Mouse (Mus musculus) limb, embryonic 13.5 days (tissue): ENCODE measurements at regions not wholly inside any gene's neighbourhood (a gene's known extent, or its start where the extent isn't known, plus 50 kb on each side); places are given as distances from the start of the nearest gene placed in this dataset.

Experiments
- ATAC-seq: fragments of 200-750 bp; cut with Nextera tagmentation; 2 replicates; pipeline ENCODE4 v1.8.0; 2017; ENCODE audit warnings: low read depth, moderate number of reproducible peaks, moderate TSS enrichment; ENCODE audit not compliant: low FRiP score
- H3K27ac ChIP-seq: fragments of 300-500 bp; sonication (generic); 2 replicates; pipeline ENCODE4 v1.5.1; 2015; ENCODE audit warnings: inconsistent platforms, mild to moderate bottlenecking, moderate library complexity
- H3K27me3 ChIP-seq: fragments of 300-500 bp; sonication (generic); 2 replicates; pipeline ENCODE4 v1.6.1; 2015; ENCODE audit warnings: mild to moderate bottlenecking, inconsistent platforms
- H3K36me3 ChIP-seq: fragments of 300-500 bp; sonication (generic); 2 replicates; pipeline ENCODE4 v1.6.1; 2015; ENCODE audit warnings: inconsistent platforms, mild to moderate bottlenecking, moderate library complexity
- H3K4me1 ChIP-seq: fragments of 300-500 bp; sonication (generic); 2 replicates; pipeline ENCODE4 v1.6.1; 2015; ENCODE audit warnings: inconsistent platforms
- H3K4me2 ChIP-seq: fragments of 300-500 bp; sonication (generic); replicated peaks from 2 replicates; pipeline ENCODE4 v1.6.1; 2015; ENCODE audit warnings: inconsistent platforms, mild to moderate bottlenecking, moderate library complexity
- H3K4me3 ChIP-seq: fragments of 300-500 bp; sonication (generic); 2 replicates; pipeline ENCODE4 v1.5.1; 2015; ENCODE audit warnings: moderate library complexity, mild to moderate bottlenecking, inconsistent platforms
- H3K9ac ChIP-seq: fragments of 300-500 bp; sonication (generic); 2 replicates; pipeline ENCODE4 v1.6.1; 2015; ENCODE audit warnings: mild to moderate bottlenecking, inconsistent platforms
- H3K9me3 ChIP-seq: fragments of 300-500 bp; sonication (generic); 2 replicates; pipeline ENCODE4 v1.6.1; 2016; ENCODE audit warnings: inconsistent platforms
- WGBS: fragments of 180-500 bp; shearing (Covaris S2); methylation state at CpG from one replicate; pipeline ENCODE4 v1.1.7; 2015; 5-methylcytosine and 5-hydroxymethylcytosine counted together

- H3K4me1 ChIP-seq, result 0 out of 2 replicates have a peak, but pooled peaks cover 6% of the 10 kb centered on the region
- WGBS, result 85% methylated on average over 13 of the region's 13 CpGs
- H3K27ac ChIP-seq, result no peak overlapping the region
- H3K9me3 ChIP-seq, result no peaks in the 10 kb centered on the region
- no peak overlapping the region for H3K4me3 ChIP-seq
- no peak for ATAC-seq
- H3K27me3 ChIP-seq, result no peaks in the 10 kb centered on the region
- H3K36me3 ChIP-seq, result no peaks in the 10 kb centered on the region
- H3K9ac ChIP-seq, result no peak overlapping the region
- H3K4me2 ChIP-seq, result no peak overlapping the region
These were observed 175.2 kb downstream of the Gm826 start for GRCm38 (mm10) chr2:160158599-160159261.

GRCm38 (mm10) chr2:160153781-160154180, 180.2 kb downstream of the Gm826 start:
- WGBS, result 47% methylated on average over 6 of the region's 6 CpGs
- 0 out of 2 replicates have a peak, but pooled peaks have one; percentile 54 for ATAC-seq
- H3K9ac ChIP-seq, result no peak overlapping the region
- H3K4me3 ChIP-seq, result no peak overlapping the region
- no peak overlapping the region for H3K27ac ChIP-seq
- H3K27me3 ChIP-seq, result no peaks in the 10 kb centered on the region
- no peak overlapping the region for H3K4me2 ChIP-seq
- no peaks in the 10 kb centered on the region for H3K9me3 ChIP-seq
- peaks cover 4% of the 10 kb centered on the region; the same call in 1 of the 2 replicates for H3K4me1 ChIP-seq
- no peaks in the 10 kb centered on the region for H3K36me3 ChIP-seq

GRCm38 (mm10) chr2:160152101-160152500, 181.9 kb downstream of the Gm826 start:
- no peak overlapping the region for H3K9ac ChIP-seq
- 82% methylated on average over 3 of the region's 3 CpGs for WGBS
- H3K4me2 ChIP-seq, result no peak overlapping the region
- H3K9me3 ChIP-seq, result no peaks in the 10 kb centered on the region
- no peak overlapping the region for H3K27ac ChIP-seq
- H3K36me3 ChIP-seq, result no peaks in the 10 kb centered on the region
- H3K4me1 ChIP-seq, result peaks cover 4% of the 10 kb centered on the region; the same call in 1 of the 2 replicates
- no peak overlapping the region for H3K4me3 ChIP-seq
- ATAC-seq, result no peak
- no peaks in the 10 kb centered on the region for H3K27me3 ChIP-seq

GRCm38 (mm10) chr2:160148936-160149335, 185.0 kb downstream of the Gm826 start:
- no peak overlapping the region for H3K27ac ChIP-seq
- no peak for ATAC-seq
- whole genome bisulfite sequencing, result 90% methylated on average over 3 of the region's 3 CpGs
- no peaks in the 10 kb centered on the region; the same call in 1 of the 2 replicates for H3K4me1 ChIP-seq
- H3K4me3 ChIP-seq, result no peak overlapping the region
- no peaks in the 10 kb centered on the region for H3K9me3 ChIP-seq
- H3K9ac ChIP-seq, result no peak overlapping the region
- no peaks in the 10 kb centered on the region for H3K27me3 ChIP-seq
- no peak overlapping the region for H3K4me2 ChIP-seq
- H3K36me3 ChIP-seq, result no peaks in the 10 kb centered on the region

- ATAC-seq, result no peak
- H3K36me3 ChIP-seq, result no peaks in the 10 kb centered on the region
- 62% methylated on average over 10 of the region's 10 CpGs for WGBS
- H3K27ac ChIP-seq, result no peak overlapping the region
- no peaks in the 10 kb centered on the region for H3K9me3 ChIP-seq
- H3K4me2 ChIP-seq, result no peak overlapping the region
- no peaks in the 10 kb centered on the region for H3K27me3 ChIP-seq
- H3K9ac ChIP-seq, result no peak overlapping the region
- no peak overlapping the region for H3K4me3 ChIP-seq
- no peaks in the 10 kb centered on the region; the same call in 1 of the 2 replicates for H3K4me1 ChIP-seq
These were observed 185.4 kb downstream of the Gm826 start for GRCm38 (mm10) chr2:160148516-160148915.

GRCm38 (mm10) chr2:160148031-160148430, 185.9 kb downstream of the Gm826 start:
- no peaks in the 10 kb centered on the region for H3K27me3 ChIP-seq
- no peak overlapping the region for H3K27ac ChIP-seq
- no peaks in the 10 kb centered on the region for H3K36me3 ChIP-seq
- H3K4me1 ChIP-seq, result no peaks in the 10 kb centered on the region; the same call in 1 of the 2 replicates
- WGBS, result 64% methylated on average over 2 of the region's 2 CpGs
- H3K4me3 ChIP-seq, result no peak overlapping the region
- H3K4me2 ChIP-seq, result no peak overlapping the region
- H3K9me3 ChIP-seq, result no peaks in the 10 kb centered on the region
- ATAC-seq, result no peak
- H3K9ac ChIP-seq, result no peak overlapping the region

GRCm38 (mm10) chr2:160140166-160140740, 193.7 kb downstream of the Gm826 start:
- Histone ChIP-seq H3K27ac (no peak overlapping the region), H3K4me3 (no peak overlapping the region), H3K9me3 (no peaks in the 10 kb centered on the region), H3K27me3 (no peaks in the 10 kb centered on the region), H3K9ac (no peak overlapping the region), H3K36me3 (no peaks in the 10 kb centered on the region), H3K4me1 (no peaks in the 10 kb centered on the region), H3K4me2 (no peak overlapping the region)
- 63% methylated on average over 4 of the region's 4 CpGs for WGBS
- ATAC-seq, result no peak

- no peak for ATAC-seq
- Histone ChIP-seq H3K9ac (no peak overlapping the region), H3K4me3 (no peak overlapping the region), H3K9me3 (no peaks in the 10 kb centered on the region), H3K4me2 (no peak overlapping the region), H3K36me3 (no peaks in the 10 kb centered on the region), H3K4me1 (no peaks in the 10 kb centered on the region), H3K27me3 (no peaks in the 10 kb centered on the region), H3K27ac (no peak overlapping the region)
- 85% methylated on average over 2 of the region's 2 CpGs for WGBS
These were observed 195.9 kb downstream of the Gm826 start for GRCm38 (mm10) chr2:160138091-160138490.

GRCm38 (mm10) chr2:160131797-160132196, 202.2 kb downstream of the Gm826 start:
- Histone ChIP-seq H3K27me3 (no peaks in the 10 kb centered on the region; the same call in 1 of the 2 replicates), H3K27ac (no peak overlapping the region), H3K4me2 (no peak overlapping the region), H3K4me3 (no peak overlapping the region), H3K9ac (no peak overlapping the region), H3K36me3 (no peaks in the 10 kb centered on the region), H3K9me3 (no peaks in the 10 kb centered on the region), H3K4me1 (no peaks in the 10 kb centered on the region)
- WGBS, result 53% methylated on average over 2 of the region's 2 CpGs
- no peak for ATAC-seq

GRCm38 (mm10) chr2:160131386-160131785, 202.6 kb downstream of the Gm826 start:
- ATAC-seq, result no peak
- Histone ChIP-seq H3K27me3 (no peaks in the 10 kb centered on the region; the same call in 1 of the 2 replicates), H3K4me2 (no peak overlapping the region), H3K27ac (no peak overlapping the region), H3K9me3 (no peaks in the 10 kb centered on the region), H3K4me3 (no peak overlapping the region), H3K36me3 (no peaks in the 10 kb centered on the region), H3K9ac (no peak overlapping the region), H3K4me1 (no peaks in the 10 kb centered on the region)
- WGBS, result 78% methylated on average over 2 of the region's 2 CpGs

GRCm38 (mm10) chr2:160117148-160117547, 216.8 kb downstream of the Gm826 start:
- Histone ChIP-seq H3K4me1 (no peaks in the 10 kb centered on the region), H3K9me3 (no peaks in the 10 kb centered on the region), H3K27me3 (no peaks in the 10 kb centered on the region), H3K27ac (no peak overlapping the region), H3K4me2 (no peak overlapping the region), H3K4me3 (no peak overlapping the region), H3K36me3 (no peaks in the 10 kb centered on the region), H3K9ac (no peak overlapping the region)
- ATAC-seq, result no peak

- no peak overlapping the region for H3K27ac ChIP-seq
- H3K9ac ChIP-seq, result no peak overlapping the region
- H3K9me3 ChIP-seq, result no peaks in the 10 kb centered on the region
- peaks cover 5% of the 10 kb centered on the region; the same call in 1 of the 2 replicates for H3K27me3 ChIP-seq
- no peak overlapping the region for H3K4me3 ChIP-seq
- H3K4me1 ChIP-seq, result no peaks in the 10 kb centered on the region
- no peak for ATAC-seq
- H3K36me3 ChIP-seq, result no peaks in the 10 kb centered on the region
- H3K4me2 ChIP-seq, result no peak overlapping the region
These were observed 222.7 kb downstream of the Gm826 start for GRCm38 (mm10) chr2:160111176-160111692.
